Mouse (Mus musculus) lung, embryonic 15.5 days (tissue): ENCODE results near the gene Kcnt2. TPM values are rescaled to one million over a fixed set of nuclear protein-coding genes. Genes with fewer than 3 reads are reported as not detected.

Experiments used
- ATAC-seq: fragments of 200-750 bp; cut with Nextera tagmentation; 2 replicates; pipeline ENCODE4 v1.8.0; 2017; ENCODE audit warnings: moderate number of reproducible peaks, borderline replicate concordance; ENCODE audit not compliant: low FRiP score, low TSS enrichment; ENCODE audit errors: extremely low read depth
- H3K27ac ChIP-seq: fragments of 300-500 bp; sonication (generic); 2 replicates; pipeline ENCODE4 v1.5.1; 2015; ENCODE audit warnings: moderate library complexity, mild to moderate bottlenecking, inconsistent platforms
- H3K27me3 ChIP-seq: fragments of 300-500 bp; sonication (generic); 2 replicates; pipeline ENCODE4 v1.6.1; 2015; ENCODE audit warnings: inconsistent platforms
- H3K36me3 ChIP-seq: fragments of 300-500 bp; sonication (generic); 2 replicates; pipeline ENCODE4 v1.6.1; 2015; ENCODE audit warnings: inconsistent platforms
- H3K4me1 ChIP-seq: fragments of 300-500 bp; sonication (generic); 2 replicates; pipeline ENCODE4 v1.6.1; 2015; ENCODE audit warnings: inconsistent platforms
- H3K4me2 ChIP-seq: fragments of 300-500 bp; sonication (generic); 2 replicates; pipeline ENCODE4 v1.6.1; 2015; ENCODE audit warnings: inconsistent platforms, mild to moderate bottlenecking, moderate library complexity
- H3K4me3 ChIP-seq: fragments of 300-500 bp; sonication (generic); 2 replicates; pipeline ENCODE4 v1.5.1; 2015; ENCODE audit warnings: mild to moderate bottlenecking, inconsistent platforms
- H3K9ac ChIP-seq: fragments of 300-500 bp; sonication (generic); 2 replicates; pipeline ENCODE4 v1.6.1; 2015; ENCODE audit warnings: inconsistent platforms
- H3K9me3 ChIP-seq: fragments of 300-500 bp; sonication (generic); 2 replicates; pipeline ENCODE4 v1.6.1; 2016; ENCODE audit warnings: inconsistent platforms
- WGBS: fragments of 180-500 bp; shearing (Covaris S2); methylation state at CpG from one replicate; pipeline ENCODE4 v1.1.7; 2015; 5-methylcytosine and 5-hydroxymethylcytosine counted together
- polyA plus RNA-seq: library from polyadenylated mRNA; unstranded; fragments of >200 nt; fragmentation: Nextera tagmentation; extraction: Ambion mirVana; gene quantifications from 2 replicates; pipeline ENCODE4 v1.2.1, GENCODE M21; 2015

The Kcnt2 gene
- polyA plus RNA-seq, 1 experiment from 2014 or later = 0.59 TPM

- Histone ChIP-seq H3K4me3 (no peak overlapping the region), H3K9me3 (no peaks in the 10 kb centered on the region), H3K36me3 (no peaks in the 10 kb centered on the region), H3K4me1 (no peaks in the 10 kb centered on the region), H3K9ac (no peak overlapping the region), H3K4me2 (no peak overlapping the region), H3K27me3 (no peaks in the 10 kb centered on the region), H3K27ac (no peak overlapping the region)
- no peak for ATAC-seq
- 66% methylated on average over 2 of the region's 2 CpGs for WGBS
Observed at GRCm38 (mm10) chr1:140379526-140379925, 133.6 kb downstream of the Kcnt2 start.

GRCm38 (mm10) chr1:140381093-140381492 is 135.1 kb downstream of the Kcnt2 start:
- H3K4me1 ChIP-seq = no peaks in the 10 kb centered on the region
- no peaks in the 10 kb centered on the region for H3K36me3 ChIP-seq
- H3K9me3 ChIP-seq = no peaks in the 10 kb centered on the region
- H3K4me2 ChIP-seq = no peak overlapping the region
- no peak for ATAC-seq
- H3K27ac ChIP-seq = no peak overlapping the region
- H3K4me3 ChIP-seq = no peak overlapping the region
- H3K9ac ChIP-seq = no peak overlapping the region
- 76% methylated on average over 3 of the region's 3 CpGs for WGBS
- no peaks in the 10 kb centered on the region for H3K27me3 ChIP-seq

DNA sequence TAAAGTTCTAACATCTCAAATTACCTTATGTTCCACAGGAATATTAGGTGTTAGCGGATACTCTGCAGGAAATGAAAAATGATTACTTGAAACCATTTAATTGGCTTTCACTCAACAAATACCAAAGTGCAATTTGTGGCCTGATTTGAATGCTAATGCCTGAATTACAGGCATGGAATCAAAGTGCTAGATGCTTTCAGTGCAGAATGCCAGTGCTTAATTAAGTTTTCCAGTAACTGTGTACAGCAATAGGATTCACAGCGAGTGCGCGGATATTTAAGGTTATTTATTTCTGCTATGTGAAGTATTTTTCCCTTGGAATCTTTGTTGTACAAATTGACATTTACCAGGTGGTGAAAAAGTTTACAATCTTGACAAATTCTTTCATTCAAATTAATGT is 144.3 kb downstream of the Kcnt2 start:
- Histone ChIP-seq H3K27ac (no peak overlapping the region), H3K4me1 (no peaks in the 10 kb centered on the region), H3K4me3 (no peak overlapping the region), H3K4me2 (no peak overlapping the region), H3K36me3 (no peaks in the 10 kb centered on the region), H3K9ac (no peak overlapping the region), H3K9me3 (no peaks in the 10 kb centered on the region), H3K27me3 (no peaks in the 10 kb centered on the region)
- no peak for ATAC-seq
- 83% methylated on average over 4 of the region's 4 CpGs for WGBS

DNA sequence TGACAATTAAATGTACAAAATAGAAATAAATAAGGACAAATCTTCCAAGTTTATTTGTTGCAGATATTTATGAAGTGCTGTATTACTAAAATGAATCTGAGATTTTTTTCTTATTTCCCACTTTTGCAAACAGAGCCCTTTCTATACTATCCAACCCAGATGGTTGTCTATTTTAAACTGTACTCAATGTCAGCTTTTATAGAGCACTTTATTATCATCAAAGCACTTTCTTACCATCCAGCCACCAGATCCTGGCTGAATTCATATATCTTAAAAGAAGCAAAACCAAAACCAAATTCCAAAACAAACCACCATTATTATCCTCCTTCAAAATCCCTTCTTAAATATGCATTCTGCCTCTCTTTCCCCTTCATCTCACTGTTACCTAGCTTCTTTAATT is 151.8 kb downstream of the Kcnt2 start:
- Histone ChIP-seq H3K9ac (no peak overlapping the region), H3K4me1 (no peaks in the 10 kb centered on the region), H3K27me3 (no peaks in the 10 kb centered on the region), H3K36me3 (no peaks in the 10 kb centered on the region), H3K4me3 (no peak overlapping the region), H3K4me2 (no peak overlapping the region), H3K9me3 (no peaks in the 10 kb centered on the region), H3K27ac (no peak overlapping the region)
- ATAC-seq = no peak

GRCm38 (mm10) chr1:140406631-140407288 is 160.8 kb downstream of the Kcnt2 start:
- 75% methylated on average over 4 of the region's 4 CpGs for WGBS
- Histone ChIP-seq H3K4me3 (no peak overlapping the region), H3K9me3 (no peaks in the 10 kb centered on the region), H3K4me2 (no peak overlapping the region), H3K4me1 (no peaks in the 10 kb centered on the region), H3K27me3 (no peaks in the 10 kb centered on the region), H3K9ac (no peak overlapping the region), H3K27ac (no peak overlapping the region), H3K36me3 (no peaks in the 10 kb centered on the region)
- no peak for ATAC-seq

GRCm38 (mm10) chr1:140415761-140416160 is 169.8 kb downstream of the Kcnt2 start:
- H3K4me3 ChIP-seq = no peak overlapping the region
- no peaks in the 10 kb centered on the region for H3K9me3 ChIP-seq
- H3K4me2 ChIP-seq = no peak overlapping the region
- no peaks in the 10 kb centered on the region for H3K27me3 ChIP-seq
- H3K36me3 ChIP-seq = no peaks in the 10 kb centered on the region
- no peak overlapping the region for H3K27ac ChIP-seq
- no peak overlapping the region for H3K9ac ChIP-seq
- no peaks in the 10 kb centered on the region for H3K4me1 ChIP-seq
- 61% methylated on average over 1 of the region's 1 CpGs for WGBS
- no peak for ATAC-seq

DNA sequence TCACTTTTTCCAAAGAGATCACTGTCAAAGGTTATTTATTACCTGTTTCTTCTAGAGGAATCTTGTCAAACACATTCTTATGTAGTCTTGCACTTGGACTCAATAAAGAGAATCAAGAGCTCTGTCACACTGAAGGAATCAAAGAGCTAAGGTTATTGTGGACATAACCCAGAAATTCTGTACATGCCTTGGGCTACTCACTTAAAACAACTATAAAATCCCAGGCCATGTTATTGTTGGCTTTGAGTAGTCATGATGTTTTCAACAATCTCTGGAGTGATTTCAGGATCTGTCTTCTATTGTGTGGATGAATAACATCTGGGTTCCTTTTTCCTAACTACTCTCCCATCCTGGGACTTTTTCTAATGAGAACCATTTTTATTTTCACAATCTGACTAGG is 177.0 kb downstream of the Kcnt2 start:
- Histone ChIP-seq H3K9me3 (no peaks in the 10 kb centered on the region), H3K4me2 (no peak overlapping the region), H3K36me3 (no peaks in the 10 kb centered on the region), H3K27ac (no peak overlapping the region), H3K4me1 (no peaks in the 10 kb centered on the region), H3K27me3 (no peaks in the 10 kb centered on the region), H3K9ac (no peak overlapping the region), H3K4me3 (no peak overlapping the region)
- ATAC-seq = no peak

DNA sequence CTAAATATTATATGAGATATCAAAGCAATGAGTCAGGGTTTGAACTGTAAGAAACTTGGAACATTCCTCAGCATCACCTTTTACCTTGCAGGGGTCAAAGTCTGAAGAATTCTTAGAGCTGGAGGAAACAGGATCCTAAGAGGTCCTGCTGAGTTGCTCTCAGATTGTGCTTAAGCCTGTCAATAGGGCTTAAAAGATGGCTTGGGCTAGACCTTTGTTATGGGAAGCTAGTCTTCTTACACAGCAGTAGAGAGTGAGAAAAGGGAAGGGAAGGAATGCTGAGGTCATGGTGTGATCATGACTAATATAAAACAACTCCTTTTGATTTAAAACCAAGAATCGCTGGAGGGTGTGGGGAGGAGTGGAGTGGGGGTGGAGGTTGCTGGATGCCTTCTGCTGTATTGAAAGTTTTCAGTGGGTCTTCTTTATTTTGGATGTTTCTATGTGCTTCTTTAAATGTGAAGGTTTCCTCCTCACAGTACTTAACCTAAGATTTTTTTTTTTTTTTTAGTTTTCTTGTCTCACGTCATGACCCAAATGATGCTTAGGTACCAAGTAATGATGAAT is 183.4 kb downstream of the Kcnt2 start:
- Histone ChIP-seq H3K9ac (no peak overlapping the region), H3K9me3 (no peaks in the 10 kb centered on the region), H3K4me3 (no peak overlapping the region), H3K4me2 (no peak overlapping the region), H3K27me3 (no peaks in the 10 kb centered on the region), H3K36me3 (no peaks in the 10 kb centered on the region), H3K4me1 (no peaks in the 10 kb centered on the region), H3K27ac (no peak overlapping the region)
- ATAC-seq = no peak
- WGBS = 48% methylated on average over 2 of the region's 2 CpGs

- no peaks in the 10 kb centered on the region for H3K27me3 ChIP-seq
- H3K9me3 ChIP-seq = no peaks in the 10 kb centered on the region
- H3K4me1 ChIP-seq = no peaks in the 10 kb centered on the region
- no peak for ATAC-seq
- no peak overlapping the region for H3K4me3 ChIP-seq
- H3K4me2 ChIP-seq = no peak overlapping the region
- H3K9ac ChIP-seq = no peak overlapping the region
- H3K36me3 ChIP-seq = no peaks in the 10 kb centered on the region
- WGBS = 63% methylated on average over 1 of the region's 1 CpGs
- no peak overlapping the region for H3K27ac ChIP-seq
Observed at GRCm38 (mm10) chr1:140432039-140432438, 186.1 kb downstream of the Kcnt2 start.

DNA sequence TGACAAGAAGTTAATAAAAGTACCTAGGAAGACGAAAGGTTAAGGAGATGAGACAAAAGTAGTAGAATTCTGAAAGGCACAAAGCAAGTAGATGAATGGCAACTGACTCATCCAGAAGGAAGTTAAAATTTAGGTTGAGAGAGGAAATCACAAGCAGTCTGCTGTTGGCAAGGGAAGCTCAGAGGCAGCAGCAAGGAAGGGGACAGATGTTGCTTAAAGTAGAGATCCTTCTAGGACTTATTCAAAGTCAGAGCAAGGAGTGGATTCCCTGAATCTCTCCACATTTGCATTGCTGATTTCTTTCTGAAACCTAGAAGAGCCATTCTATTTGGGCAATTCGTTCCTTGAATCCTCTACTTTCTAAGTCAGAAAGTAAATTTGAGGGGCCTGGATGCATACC is 188.8 kb downstream of the Kcnt2 start:
- Histone ChIP-seq H3K9ac (no peak overlapping the region), H3K27ac (no peak overlapping the region), H3K27me3 (no peaks in the 10 kb centered on the region), H3K4me2 (no peak overlapping the region), H3K4me1 (no peaks in the 10 kb centered on the region), H3K4me3 (no peak overlapping the region), H3K36me3 (no peaks in the 10 kb centered on the region), H3K9me3 (no peaks in the 10 kb centered on the region)
- no peak for ATAC-seq
- 67% methylated on average over 2 of the region's 2 CpGs for WGBS

DNA sequence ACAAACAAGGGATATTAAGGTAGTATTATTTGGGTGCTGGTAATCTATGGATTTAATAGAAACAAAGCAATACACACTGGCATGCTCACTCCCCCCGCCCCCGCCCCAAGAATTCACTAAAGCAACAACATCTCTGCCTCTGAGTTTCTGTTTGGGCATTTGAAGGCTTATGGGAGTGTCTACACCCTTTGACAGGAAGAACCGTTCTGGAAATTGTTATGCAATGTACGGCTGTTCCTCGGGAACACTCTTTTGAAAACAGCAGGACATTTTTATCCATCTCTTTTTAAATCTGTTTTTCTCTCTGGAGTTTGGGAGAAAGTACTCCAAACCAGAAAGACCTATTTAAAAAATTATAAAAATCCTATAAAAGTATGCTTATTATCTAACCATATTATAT is 192.2 kb downstream of the Kcnt2 start:
- Histone ChIP-seq H3K36me3 (no peaks in the 10 kb centered on the region), H3K9ac (no peak overlapping the region), H3K4me1 (no peaks in the 10 kb centered on the region), H3K4me3 (no peak overlapping the region), H3K27me3 (no peaks in the 10 kb centered on the region), H3K9me3 (no peaks in the 10 kb centered on the region), H3K27ac (no peak overlapping the region), H3K4me2 (no peak overlapping the region)
- WGBS = 57% methylated on average over 5 of the region's 5 CpGs
- ATAC-seq = no peak

DNA sequence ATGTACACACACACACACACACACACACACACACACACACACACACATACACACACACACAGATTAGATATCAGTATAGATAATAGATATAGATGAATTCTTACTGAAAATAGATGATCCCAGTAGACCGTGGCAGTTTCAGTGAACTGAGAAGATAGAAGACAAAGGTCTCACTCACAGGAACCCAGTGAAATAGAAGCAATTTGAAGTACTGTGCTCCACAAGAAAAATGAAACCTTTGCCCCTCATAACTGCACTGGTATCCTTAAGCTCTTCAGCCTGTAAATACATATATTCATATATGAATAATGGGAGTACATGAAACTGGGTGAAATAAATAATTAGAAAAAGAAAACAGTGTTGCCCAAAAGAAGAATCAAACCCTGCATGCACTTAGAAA is 197.9 kb downstream of the Kcnt2 start:
- H3K36me3 ChIP-seq = no peaks in the 10 kb centered on the region
- no peak overlapping the region for H3K9ac ChIP-seq
- H3K27me3 ChIP-seq = no peaks in the 10 kb centered on the region
- H3K4me3 ChIP-seq = no peak overlapping the region
- no peak overlapping the region for H3K27ac ChIP-seq
- WGBS = 84% methylated on average over 1 of the region's 1 CpGs
- H3K4me2 ChIP-seq = no peak overlapping the region
- no peaks in the 10 kb centered on the region for H3K4me1 ChIP-seq
- no peak for ATAC-seq
- H3K9me3 ChIP-seq = no peaks in the 10 kb centered on the region

DNA sequence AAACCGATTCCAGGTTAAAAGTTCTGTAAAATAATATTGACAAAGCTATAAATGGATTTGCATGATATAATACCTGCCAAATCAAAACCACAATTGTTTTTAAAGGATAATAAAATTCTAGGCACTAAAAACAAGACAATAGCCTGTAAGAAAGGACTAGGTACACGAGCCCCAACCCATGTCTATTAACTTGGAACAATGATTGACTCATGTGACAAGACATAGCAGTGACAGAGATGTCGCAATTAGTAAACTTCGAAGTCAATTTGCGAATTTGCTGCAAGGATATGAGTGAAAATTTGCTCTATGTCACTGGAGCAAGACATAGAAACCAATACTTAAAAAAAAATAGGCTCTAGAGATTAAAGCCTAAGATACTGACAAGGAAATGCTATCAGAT is 198.4 kb downstream of the Kcnt2 start:
- WGBS = 81% methylated on average over 5 of the region's 5 CpGs

More for the DNA sequence above, 198.4 kb downstream of the Kcnt2 start:
- H3K4me1 ChIP-seq = no peaks in the 10 kb centered on the region
- no peak overlapping the region for H3K27ac ChIP-seq
- no peak overlapping the region for H3K4me3 ChIP-seq
- H3K36me3 ChIP-seq = no peaks in the 10 kb centered on the region
- H3K4me2 ChIP-seq = no peak overlapping the region
- no peaks in the 10 kb centered on the region for H3K27me3 ChIP-seq
- ATAC-seq = no peak
- H3K9ac ChIP-seq = no peak overlapping the region
- no peaks in the 10 kb centered on the region for H3K9me3 ChIP-seq
